In genomic region chr13:111258016-111258415, GRCm38 (mm10) we compare ENCODE assay signal across 27 mouse cellular contexts. TPM values are rescaled to one million over a fixed set of nuclear protein-coding genes. Genes with fewer than 3 reads are reported as not detected.
"Had no signal": no experiment of that assay in that cellular context is flagged by ENCODE, and none has a peak within 500 bp of the region (broad histone marks: within the 10 kb centered on the region; RNA-seq: fewer than 3 reads in every experiment).

No protein-coding gene starts in this region.

- H3K4me2 ChIP-seq: kidney, embryonic 15.5 days; liver, embryonic 13.5 days; midbrain, embryonic 12.5 days; midbrain, embryonic 15.5 days; neural tube, embryonic 12.5 days; neural tube, embryonic 15.5 days; stomach, embryonic 15.5 days had no signal

- H3K9me3 ChIP-seq: kidney, embryonic 15.5 days; liver, embryonic 13.5 days; midbrain, embryonic 12.5 days; midbrain, embryonic 15.5 days; neural tube, embryonic 12.5 days; neural tube, embryonic 15.5 days; stomach, embryonic 15.5 days had no signal

- ATAC-seq: midbrain, embryonic 15.5 days had no signal

- H3K36me3 ChIP-seq: kidney, embryonic 15.5 days; liver, embryonic 13.5 days; midbrain, embryonic 12.5 days; midbrain, embryonic 15.5 days; neural tube, embryonic 12.5 days; neural tube, embryonic 15.5 days; stomach, embryonic 15.5 days had no signal

- H3K4me1 ChIP-seq: kidney, embryonic 15.5 days; liver, embryonic 13.5 days; midbrain, embryonic 15.5 days; neural tube, embryonic 12.5 days; neural tube, embryonic 15.5 days; stomach, embryonic 15.5 days had no signal

- H3K4me3 ChIP-seq: kidney, embryonic 15.5 days; left cerebral cortex, adult 2 months; liver, embryonic 13.5 days; midbrain, embryonic 12.5 days; midbrain, embryonic 15.5 days; neural tube, embryonic 12.5 days; neural tube, embryonic 15.5 days; stomach, embryonic 15.5 days had no signal

- DNase-seq: kidney, adult 2 months; kidney, postnatal 10 days; kidney, postnatal 36 days; layer of hippocampus, postnatal 36 days; liver, embryonic 13.5 days; lung, adult 2 months; lung, postnatal 14 days; right cerebral cortex, adult 18-20 months; right cerebral cortex, postnatal 14 days; spleen, adult 18-20 months; thymus, postnatal 36 days had no signal

- H3K27me3 ChIP-seq: kidney, embryonic 15.5 days; liver, embryonic 13.5 days; midbrain, embryonic 12.5 days; midbrain, embryonic 15.5 days; neural tube, embryonic 12.5 days; neural tube, embryonic 15.5 days; stomach, embryonic 15.5 days had no signal

- H3K27ac ChIP-seq: kidney, embryonic 15.5 days; left cerebral cortex, adult 2 months; liver, embryonic 13.5 days; macrophage; midbrain, embryonic 12.5 days; midbrain, embryonic 15.5 days; neural tube, embryonic 12.5 days; neural tube, embryonic 15.5 days; stomach, embryonic 15.5 days had no signal

- H3K9ac ChIP-seq: kidney, embryonic 15.5 days; liver, embryonic 13.5 days; midbrain, embryonic 12.5 days; midbrain, embryonic 15.5 days; neural tube, embryonic 12.5 days; neural tube, embryonic 15.5 days; stomach, embryonic 15.5 days had no signal

RNA-seq across cellular contexts. Expression of gene Actbl2, which starts 3.2 kb away (rescaled TPM):
- total RNA-seq: layer of hippocampus, postnatal 10 days; layer of hippocampus, postnatal 36 days; left cerebral cortex, adult 2 months; left cerebral cortex, postnatal 10 days; left cerebral cortex, postnatal 36 days; liver, adult 2 months; megakaryocyte, adult 5-6 weeks had no signal
- polyA plus RNA-seq: kidney, adult 2 months; kidney, embryonic 15.5 days; limb, embryonic 11.5 days; liver, adult 2 months; liver, embryonic 13.5 days; liver, embryonic 16.5 days; lung, adult 2 months; lung, embryonic 16.5 days; macrophage; midbrain, embryonic 12.5 days; midbrain, embryonic 15.5 days; neural tube, embryonic 12.5 days; neural tube, embryonic 15.5 days had no signal
